Mouse (Mus musculus): ENCODE results near the gene Ppcdc.

DNA sequence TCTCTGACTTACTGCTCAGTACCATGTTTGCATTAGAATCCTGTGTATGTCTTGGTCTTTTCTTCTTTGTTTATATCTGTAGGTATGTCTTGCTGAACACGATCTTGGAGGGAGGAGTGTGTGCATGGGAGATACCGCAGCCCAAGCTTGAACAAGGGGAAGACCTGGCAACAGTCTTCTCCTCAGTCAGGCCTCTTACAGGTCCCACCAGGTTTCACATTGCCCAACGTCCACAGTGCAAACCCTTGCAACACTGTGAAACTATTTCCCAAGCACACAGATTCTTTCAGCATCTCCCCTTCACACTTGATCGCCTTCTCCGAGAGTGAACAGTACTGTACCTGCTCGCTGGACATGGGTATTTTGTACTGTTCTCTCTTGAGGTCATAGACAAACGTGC, 47.9 kb upstream of the Ppcdc start:
- TF ChIP-seq POLR2A (IDR thresholded peaks at IDR 0.05; ENCODE audit: insufficient read depth, low read depth, low read length) (no peak), CTCF (IDR thresholded peaks at IDR 0.05) (no peak)
